Mouse (Mus musculus) olfactory bulb, adult 2 months (tissue): Measurements from ENCODE around the gene Slc8a3. TPM values are rescaled to one million over a fixed set of nuclear protein-coding genes. Genes with fewer than 3 reads are reported as not detected.
"Not testable (repeated sequence)": the region's sequence is repeated elsewhere in the genome, so short reads cannot be mapped to it uniquely, and the experiment has no call there.

Experiments
- H3K27ac ChIP-seq: fragments of 200-500 bp; 2 replicates; pipeline ENCODE4 v1.5.1; 2012; ENCODE audit warnings: low read depth, low read length; ENCODE audit not compliant: insufficient read depth
- H3K4me1 ChIP-seq: fragments of 200-500 bp; 2 replicates; pipeline ENCODE4 v1.6.1; 2012; ENCODE audit warnings: low read length; ENCODE audit not compliant: control insufficient read depth, insufficient read depth
- H3K4me3 ChIP-seq: fragments of 200-500 bp; 2 replicates; pipeline ENCODE4 v1.5.1; 2012; ENCODE audit warnings: mild to moderate bottlenecking, low read depth, low read length, moderate library complexity; ENCODE audit not compliant: insufficient read depth
- CTCF ChIP-seq: fragments of 200-500 bp; IDR thresholded peaks from 2 replicates; pipeline ENCODE4 v1.5.1; 2012; ENCODE audit warnings: low read depth, mild to moderate bottlenecking, low read length, moderate library complexity; ENCODE audit not compliant: insufficient read depth
- POLR2A ChIP-seq: fragments of 200-500 bp; IDR thresholded peaks from 2 replicates; pipeline ENCODE4 v1.6.1; 2012; ENCODE audit warnings: mild to moderate bottlenecking, low read depth, low read length, moderate library complexity; ENCODE audit not compliant: insufficient read depth
- WGBS: fragments of 180-500 bp; shearing (Covaris S2); methylation state at CpG from one replicate; pipeline ENCODE4 v1.1.7; 2018; 5-methylcytosine and 5-hydroxymethylcytosine counted together
- polyA plus RNA-seq: library from polyadenylated mRNA; stranded (reverse); fragments of >200 nt; gene quantifications from 2 replicates; pipeline ENCODE4 v1.2.4, GENCODE M21; 2012; ENCODE audit warnings: low replicate concordance; ENCODE audit not compliant: missing spikeins, insufficient read depth, insufficient read length

Slc8a3 gene
- not detected in 2 replicates for polyA plus RNA-seq

DNA sequence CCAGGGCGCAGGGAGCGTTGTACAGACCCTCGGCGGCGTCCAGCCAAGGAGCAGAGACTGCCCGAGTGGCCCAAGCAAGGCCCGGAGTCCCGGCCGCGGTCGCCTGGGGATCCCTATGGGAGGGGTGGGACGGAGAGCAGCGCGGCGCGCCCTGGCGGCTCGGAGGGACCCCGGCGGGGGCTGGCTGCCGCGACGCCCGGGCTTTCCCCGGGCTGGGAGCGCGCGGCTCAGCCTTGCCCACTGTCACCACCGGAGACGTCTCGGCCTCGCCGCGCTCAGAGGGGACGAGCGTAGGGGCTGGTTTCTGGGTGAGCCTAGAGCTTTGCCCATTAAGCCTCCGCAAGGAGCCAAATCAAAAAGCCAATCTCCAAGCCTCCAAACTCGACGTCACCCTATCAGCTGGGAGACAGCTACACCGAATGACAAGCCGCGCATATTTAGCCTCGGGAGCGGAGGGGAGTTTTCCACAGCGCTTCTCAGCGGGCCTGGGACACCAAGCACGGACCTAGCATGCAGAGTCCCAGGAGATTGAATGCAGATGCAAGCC, at the start of gene Slc8a3:
Gene Slc8a3 (minus strand): TSS at position 306 of the 547 bp plus-strand sequence.
- peak within 1 kb of the TSS; percentile 71 for H3K27ac ChIP-seq
- H3K4me3 ChIP-seq, result peak within 1 kb of the TSS; percentile 55
- peaks cover 9% of the 10 kb centered on the region for H3K4me1 ChIP-seq
- WGBS, result under 1% methylated on average over 47 of the region's 47 CpGs
- TF ChIP-seq POLR2A (no peak), CTCF (no peak)

DNA sequence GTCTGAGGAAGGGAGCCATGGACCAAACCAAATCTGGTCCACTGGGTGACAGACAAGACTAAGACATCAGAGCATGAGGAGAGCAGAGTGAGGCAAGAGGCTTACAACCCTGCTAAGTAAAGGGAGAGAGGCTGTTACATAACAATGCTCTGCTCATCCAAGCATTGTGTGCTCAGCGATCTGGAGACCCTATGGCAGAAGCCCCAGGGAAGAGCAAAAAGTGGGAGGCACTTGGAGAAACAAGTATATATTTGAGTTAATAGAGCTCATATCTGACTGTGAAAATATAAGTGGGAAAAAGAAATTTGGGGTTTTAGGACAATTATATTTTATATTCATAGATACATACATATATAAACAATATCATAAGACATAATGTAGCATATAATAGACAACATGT, 46.4 kb upstream of the Slc8a3 start, which contains the start of gene Gm4787:
Gene Gm4787 (minus strand): TSS at position 101 of the 400 bp plus-strand sequence.
- H3K27ac ChIP-seq, H3K4me1 ChIP-seq, H3K4me3 ChIP-seq: not testable (repeated sequence)
- 70% methylated on average over 1 of the region's 1 CpGs for WGBS

DNA sequence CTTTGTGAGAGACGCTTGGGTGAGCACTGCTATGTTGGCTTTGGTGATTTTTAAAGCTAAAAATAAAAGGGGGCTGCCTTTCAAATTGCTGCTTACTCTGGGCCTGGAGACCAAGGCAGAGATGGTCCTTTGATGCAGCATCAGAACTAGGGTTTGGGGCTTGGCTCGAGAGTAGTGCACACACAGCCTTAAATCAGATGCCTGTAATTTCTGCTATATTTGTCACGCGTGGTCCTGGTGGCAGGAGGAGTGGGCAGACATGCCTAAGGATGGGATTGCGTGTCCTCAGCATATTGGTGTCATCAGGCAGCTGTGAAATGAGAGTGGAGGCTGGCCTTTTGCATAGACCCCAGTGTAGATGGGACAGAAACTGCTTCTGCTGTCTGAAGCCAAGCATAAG, 861 bp upstream of the Slc8a3 start:
- 26% methylated on average over 5 of the region's 5 CpGs for WGBS
- Histone ChIP-seq H3K4me1 (peaks cover 9% of the 10 kb centered on the region), H3K27ac (peak overlapping the region; percentile 71; the same call in 1 of the 2 replicates), H3K4me3 (peak overlapping the region; percentile 55)
- TF ChIP-seq CTCF, result no peak
- no peak for TF ChIP-seq POLR2A

DNA sequence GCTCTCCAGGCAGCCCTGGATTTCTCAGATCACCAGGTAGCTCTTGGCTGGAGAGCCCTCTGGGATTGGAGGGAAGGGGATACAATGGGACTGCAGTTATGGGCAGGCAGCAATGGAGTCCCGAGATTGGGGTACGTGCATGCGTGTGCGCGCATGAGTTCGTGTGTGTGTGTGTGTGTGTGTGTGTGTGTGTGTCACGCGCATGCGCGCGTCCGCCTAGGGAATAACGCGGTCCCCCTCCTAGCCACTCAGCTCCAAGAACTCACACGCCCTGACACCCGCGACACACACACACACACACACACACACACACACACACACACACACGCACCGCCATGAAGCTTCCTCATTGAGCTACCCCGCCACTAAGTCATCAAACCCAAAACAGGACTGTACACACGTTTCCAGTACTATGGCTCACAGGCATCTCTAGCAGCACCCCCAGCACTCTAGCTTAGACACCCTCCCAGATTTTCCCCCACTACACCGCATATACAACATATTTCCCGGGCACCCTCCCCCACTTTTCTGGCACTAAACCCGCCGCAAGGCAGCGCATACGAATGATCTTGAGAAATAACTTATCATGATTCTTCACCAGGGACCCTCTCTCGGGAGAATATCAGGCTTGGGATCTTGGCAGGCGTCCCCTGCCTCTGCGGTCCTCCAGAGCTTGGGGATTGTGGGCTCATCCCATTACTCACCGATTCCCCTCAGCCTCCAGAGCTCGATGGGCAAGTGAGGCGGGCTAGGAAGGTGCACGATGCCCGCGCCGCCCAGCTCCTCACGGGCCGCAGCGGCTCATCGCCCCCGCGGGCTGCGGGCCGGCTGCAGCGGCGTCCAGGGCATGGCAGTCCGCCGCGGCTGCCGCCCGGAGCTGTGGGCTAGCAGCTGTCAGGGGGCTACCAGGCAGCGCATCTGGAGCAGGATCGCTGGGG, 774 bp downstream of the Slc8a3 start:
- WGBS, result 3% methylated on average over 50 of the region's 54 CpGs
- Histone ChIP-seq H3K4me3 (peak overlapping the region; percentile 55), H3K4me1 (peaks cover 9% of the 10 kb centered on the region), H3K27ac (peak overlapping the region; percentile 71)
- TF ChIP-seq POLR2A (0 out of 2 replicates have a peak, but pooled peaks have one; percentile 23), CTCF (no peak)

DNA sequence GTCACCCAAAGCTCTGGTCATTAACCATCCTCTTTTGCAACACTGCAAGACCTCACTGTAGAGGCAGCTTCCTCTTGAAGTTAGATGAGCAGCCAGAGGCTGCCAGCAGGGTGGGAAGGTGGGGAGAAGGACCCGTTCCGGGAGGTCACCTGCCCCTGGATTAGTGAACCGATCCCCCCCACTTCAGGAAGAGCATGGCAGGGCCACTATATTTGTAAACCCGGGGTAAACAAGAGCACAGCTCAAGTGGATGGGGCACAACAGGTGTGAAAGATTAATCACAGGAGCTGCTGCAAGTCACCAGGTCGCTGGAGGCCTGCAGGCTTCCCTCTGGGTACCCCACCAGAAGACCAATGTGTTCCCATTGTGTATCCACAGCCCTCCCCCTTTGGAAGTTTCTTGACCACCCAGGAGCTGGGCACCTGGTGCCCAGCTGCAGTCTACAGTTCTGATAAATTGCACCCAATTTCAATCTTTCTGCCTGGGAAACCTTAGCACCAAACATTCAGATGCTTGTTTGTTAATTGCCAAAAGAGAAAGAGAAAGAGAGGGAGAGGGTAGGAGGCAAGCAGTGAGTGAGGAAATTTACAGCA, 1.8 kb downstream of the Slc8a3 start:
- TF ChIP-seq POLR2A (no peak), CTCF (no peak)
- H3K4me3 ChIP-seq, result peak overlapping the region; percentile 18
- WGBS, result 43% methylated on average over 5 of the region's 5 CpGs
- peaks cover 9% of the 10 kb centered on the region for H3K4me1 ChIP-seq
- H3K27ac ChIP-seq, result 0 out of 2 replicates have a peak overlapping the region, but pooled peaks have one; percentile 63

DNA sequence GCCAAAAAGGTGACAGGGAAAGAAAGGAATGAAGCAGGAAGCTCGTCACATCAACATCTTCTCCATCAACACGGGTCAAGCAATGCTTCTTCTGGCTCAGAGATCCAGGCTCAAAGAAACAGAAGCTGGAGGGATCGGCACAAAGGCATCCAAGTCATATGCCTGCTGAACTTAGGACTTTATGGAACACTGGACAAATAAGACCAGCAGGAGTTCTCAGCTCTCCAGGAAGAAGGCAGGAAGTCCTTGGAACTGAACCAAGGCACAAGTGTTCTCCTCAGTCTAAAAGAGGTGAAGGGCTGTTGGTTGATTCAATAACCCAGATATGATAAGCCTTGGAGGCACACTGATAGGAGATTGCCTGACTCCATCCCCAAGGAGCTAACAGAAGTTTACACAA, 8.0 kb downstream of the Slc8a3 start:
- TF ChIP-seq CTCF, result no peak
- TF ChIP-seq POLR2A, result no peak
- H3K4me3 ChIP-seq, result no peak overlapping the region
- 81% methylated on average over 3 of the region's 3 CpGs for WGBS

DNA sequence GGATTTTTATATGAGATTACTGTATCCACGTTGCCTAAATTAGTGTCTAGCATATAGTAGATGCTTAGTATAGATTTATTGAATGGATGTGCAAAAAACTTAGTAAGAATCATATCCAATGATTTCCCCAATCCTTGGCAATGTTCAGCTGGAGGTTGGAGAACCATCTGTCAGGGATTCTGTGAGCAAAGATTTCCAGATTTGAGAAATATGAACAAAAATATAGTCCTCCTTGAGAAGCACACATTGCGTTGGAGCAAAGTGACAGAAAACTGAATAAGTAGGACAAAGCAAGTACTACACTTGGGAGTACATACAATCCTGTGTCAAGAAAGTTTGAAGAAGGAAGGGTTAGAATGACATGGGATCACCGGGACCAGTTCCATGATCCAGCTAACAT, 8.9 kb downstream of the Slc8a3 start:
- TF ChIP-seq CTCF (no peak), POLR2A (no peak)
- Histone ChIP-seq H3K4me1 (peaks cover 2% of the 10 kb centered on the region; the same call in 1 of the 2 replicates), H3K4me3 (no peak overlapping the region), H3K27ac (no peak overlapping the region)
- 82% methylated on average over 3 of the region's 3 CpGs for WGBS

More for the DNA sequence above, 8.0 kb downstream of the Slc8a3 start:
- Histone ChIP-seq H3K27ac (no peak overlapping the region), H3K4me1 (peaks cover 2% of the 10 kb centered on the region; the same call in 1 of the 2 replicates)

DNA sequence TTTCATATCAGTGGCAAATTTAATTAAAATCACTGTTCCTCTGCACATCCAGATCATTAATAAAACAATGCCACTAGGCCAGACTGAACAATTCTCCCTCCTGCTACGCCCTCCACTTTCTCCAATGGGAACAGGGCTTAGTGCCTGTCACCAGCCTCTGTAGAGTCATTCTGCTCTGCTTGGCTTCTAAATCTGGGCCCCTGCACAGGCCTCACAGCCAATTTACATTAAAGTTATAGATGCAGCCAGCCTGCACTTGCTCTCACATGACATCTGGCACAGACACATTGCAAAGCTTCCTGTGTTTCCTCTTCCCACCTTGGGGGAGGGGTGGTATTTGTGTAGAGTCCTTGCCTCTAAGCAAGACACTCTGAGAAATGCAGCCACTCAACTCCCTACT, 12.0 kb downstream of the Slc8a3 start:
- TF ChIP-seq POLR2A (no peak), CTCF (no peak)
- Histone ChIP-seq H3K27ac (no peak overlapping the region), H3K4me1 (peaks cover 2% of the 10 kb centered on the region; the same call in 1 of the 2 replicates), H3K4me3 (no peak overlapping the region)
- WGBS, result 70% methylated on average over 1 of the region's 1 CpGs
